Mouse (Mus musculus): ENCODE data around the gene Ribc1.

DNA sequence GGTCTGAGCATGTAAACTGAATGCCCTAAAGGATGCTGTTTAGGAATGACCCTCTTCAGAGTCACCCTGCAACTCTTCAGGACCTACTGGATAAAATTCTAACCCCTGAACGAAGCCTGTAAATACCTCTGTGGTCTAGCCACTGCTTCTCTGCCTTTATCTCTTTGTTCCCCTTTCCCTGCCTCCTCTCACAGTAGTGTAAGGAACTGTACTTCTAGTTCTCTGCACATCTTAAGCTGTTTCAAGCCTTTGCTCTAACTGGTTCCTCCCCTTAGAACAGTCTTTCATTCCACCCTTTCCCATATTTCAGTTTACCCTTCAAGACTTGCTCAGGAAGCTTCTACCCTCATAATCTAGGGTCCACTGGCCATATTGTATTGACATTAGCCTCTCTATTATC, 8.2 kb downstream of the Ribc1 start:
- TF ChIP-seq CTCF (IDR thresholded peaks at IDR 0.05; ENCODE audit: extremely low read depth, insufficient read depth, low read length), result no peak
- TF ChIP-seq POLR2A (IDR thresholded peaks at IDR 0.05; ENCODE audit: extremely low read depth, insufficient read depth, low read length), result no peak

Measured in cortical plate, adult 2 months (tissue).